Mouse (Mus musculus) spleen, adult 2 months (tissue): ENCODE data around the gene Ikzf4.

Experiments used
- CTCF ChIP-seq: fragments of 200-500 bp; IDR thresholded peaks from 2 replicates; pipeline ENCODE4 v1.5.1; 2011; ENCODE audit warnings: mild to moderate bottlenecking, inconsistent platforms; ENCODE audit not compliant: insufficient read depth, insufficient read length, insufficient replicate concordance; ENCODE audit errors: extremely low read depth
- POLR2A ChIP-seq: fragments of 200-500 bp; IDR thresholded peaks from 2 replicates; pipeline ENCODE4 v1.6.1; 2011; ENCODE audit warnings: low read depth, low read length, inconsistent platforms

- no peak for TF ChIP-seq POLR2A
- no peak for TF ChIP-seq CTCF
Measured at GRCm38 (mm10) chr10:128646139-128647089, 623 bp upstream of the Ikzf4 start.
